Mouse (Mus musculus) kidney, postnatal 10 days (tissue): ENCODE data around the gene Lrrc26.
"Not testable (repeated sequence)": the region's sequence is repeated elsewhere in the genome, so short reads cannot be mapped to it uniquely, and the experiment has no call there.

Experiments
- DNase-seq: peaks from one replicate; pipeline ENCODE4 v3.0.0; 2021; ENCODE audit warnings: mixed read lengths

Gene Lrrc26

DNA sequence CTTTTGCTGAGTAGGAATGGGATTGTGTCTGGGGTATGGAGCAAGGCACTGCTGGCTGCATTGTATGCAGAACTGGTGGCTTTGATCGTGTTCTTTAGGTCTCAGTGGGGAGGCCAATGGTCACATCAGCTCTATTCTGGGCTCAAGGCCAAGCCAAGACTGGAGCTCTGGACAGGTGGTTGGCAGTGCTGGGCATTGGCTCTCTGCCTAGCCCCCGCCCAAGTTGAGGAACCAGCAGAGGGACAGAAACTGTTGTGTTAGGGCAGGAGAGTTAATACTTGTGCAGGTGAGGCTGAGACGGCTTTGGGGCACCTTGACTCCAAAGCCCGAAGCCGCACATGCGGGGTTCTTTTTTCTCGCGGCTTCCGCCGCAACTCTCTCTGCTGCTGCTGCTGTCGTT is at the start of gene Lrrc26:
Lrrc26 (plus strand) TSS at position 265 of the 400 bp plus-strand sequence.
- DNase-seq: peak; percentile 81

GRCm38 (mm10) chr2:25240310-25240709 is 49.4 kb upstream of the Lrrc26 start:
- DNase-seq: no peak

GRCm38 (mm10) chr2:25240723-25241437 is 48.8 kb upstream of the Lrrc26 start:
- DNase-seq: peak; percentile 86

DNA sequence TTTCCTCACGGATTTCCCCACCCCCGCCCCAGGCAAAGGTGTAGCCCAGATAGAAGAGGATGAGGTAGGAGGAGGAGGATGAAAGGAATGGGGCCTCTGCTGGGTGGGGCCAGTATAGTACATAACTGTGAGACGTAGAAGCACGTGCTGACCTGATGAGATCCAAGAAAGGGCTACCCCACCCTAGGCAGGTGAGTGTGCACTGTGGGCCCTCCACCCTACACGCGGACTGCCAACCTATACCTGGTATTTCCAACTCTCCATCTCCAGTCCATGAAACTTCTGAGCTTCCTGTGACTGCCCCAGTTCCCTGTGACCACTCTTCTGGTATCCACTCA is 48.3 kb upstream of the Lrrc26 start:
- no peak for DNase-seq

DNA sequence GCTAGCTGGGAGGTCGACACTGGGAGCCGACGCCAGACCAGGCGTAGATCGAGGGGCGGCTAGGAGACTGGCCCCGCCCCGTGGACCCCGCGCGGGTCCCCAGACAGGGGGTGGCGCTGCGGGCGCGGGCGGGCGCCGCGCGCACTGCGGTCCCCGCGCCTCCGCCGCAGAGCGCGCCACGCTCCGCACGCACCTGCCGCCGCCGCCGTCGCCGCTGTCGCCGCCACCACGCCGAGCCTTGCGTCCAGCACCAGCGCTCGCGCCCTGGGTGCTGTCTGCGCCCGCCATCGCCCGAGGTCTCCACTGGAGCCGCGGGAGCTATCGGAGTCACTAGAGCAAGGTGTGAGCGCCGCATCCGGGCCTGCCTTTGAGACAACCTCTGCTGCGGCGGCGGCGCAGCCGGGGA is 47.6 kb upstream of the Lrrc26 start, which contains the start of the genes Rnf208 and Cysrt1:
Rnf208 (plus strand) TSS at position 155 of the 406 bp plus-strand sequence.
Cysrt1 (minus strand) TSS at position 352 of the 406 bp plus-strand sequence.
- DNase-seq: peak; percentile 43

DNA sequence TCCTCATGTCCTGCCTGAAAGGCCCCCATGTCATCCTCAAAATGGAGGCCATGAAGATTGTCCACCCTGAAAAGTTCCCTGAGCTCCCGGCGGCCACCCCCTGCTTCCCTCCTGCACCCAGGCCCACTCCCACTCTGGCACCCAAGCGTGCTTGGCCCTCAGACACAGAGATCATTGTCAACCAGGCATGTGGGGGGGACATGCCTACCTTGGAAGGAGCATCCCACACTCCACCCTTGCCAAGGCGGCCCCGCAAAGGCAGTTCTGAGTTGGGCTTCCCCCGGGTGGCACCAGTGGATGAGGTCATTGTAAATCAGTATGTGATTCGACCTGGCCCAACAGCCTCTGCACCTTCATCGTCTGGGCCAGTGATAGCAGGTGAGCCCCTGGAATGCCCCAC is 46.4 kb upstream of the Lrrc26 start:
- no peak for DNase-seq

DNA sequence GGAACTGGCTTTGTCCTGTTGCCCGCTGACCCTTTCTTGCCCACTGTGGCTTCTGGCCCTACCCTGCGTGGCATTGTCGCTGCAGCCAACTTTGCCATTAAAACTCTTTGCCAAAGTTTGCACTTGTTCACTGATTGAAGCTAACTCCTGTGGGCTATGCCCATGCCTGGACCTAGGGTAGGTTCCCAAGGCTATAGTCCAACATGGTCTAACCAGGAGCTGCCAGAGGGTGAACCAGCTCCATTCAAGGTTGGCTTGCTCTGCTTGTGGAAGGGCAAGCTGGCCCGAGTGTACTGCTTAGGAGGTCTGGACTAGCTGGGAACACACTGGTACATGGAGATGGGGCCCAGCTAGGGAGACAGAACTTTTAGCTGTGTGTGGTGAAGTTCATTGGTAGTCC is 45.6 kb upstream of the Lrrc26 start:
- no peak for DNase-seq

DNA sequence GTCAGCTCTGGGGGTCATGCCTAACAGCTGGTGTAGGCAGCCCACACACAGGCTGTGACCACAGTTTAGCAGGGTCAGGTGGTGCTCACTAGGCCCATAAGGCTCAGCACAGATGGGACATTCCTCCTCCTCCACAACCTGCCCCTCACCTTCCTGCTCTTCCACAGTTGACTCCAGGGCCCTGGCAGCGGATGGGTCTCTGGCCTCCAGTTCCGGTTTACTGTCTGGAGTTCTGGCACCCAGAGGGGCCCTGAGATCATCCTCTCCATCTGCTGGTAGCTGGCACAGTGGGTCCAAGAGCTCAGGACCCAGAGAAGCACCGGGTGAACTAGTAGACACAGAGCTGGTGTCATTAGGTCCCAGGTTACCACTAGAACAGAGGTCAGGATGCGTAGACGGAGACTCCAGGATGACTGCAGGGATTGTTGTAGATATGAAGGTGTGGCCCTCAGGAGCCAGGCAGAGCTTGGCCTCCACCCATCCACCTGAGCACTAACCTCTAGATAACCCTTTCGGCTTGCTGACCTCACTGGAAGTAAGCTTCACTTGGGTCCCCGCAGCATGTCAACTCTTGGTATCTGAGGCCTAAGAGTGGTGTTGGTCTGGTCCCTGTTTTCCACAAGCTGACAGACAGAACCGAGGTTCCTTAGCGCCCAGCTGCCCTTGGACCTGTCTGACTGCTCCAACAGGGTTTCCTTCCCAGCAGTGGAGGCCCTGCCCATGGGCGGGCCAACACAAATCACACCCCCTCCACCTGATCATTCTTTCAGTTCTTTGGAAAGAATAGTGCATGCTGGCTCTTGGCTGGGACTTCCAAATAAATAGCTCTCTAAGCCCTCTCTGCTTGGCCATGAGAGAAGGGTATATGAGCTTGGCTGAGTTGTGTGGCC is 43.3 kb upstream of the Lrrc26 start, which contains the start of gene AL732309.1:
AL732309.1 (minus strand) TSS at position 681 of the 890 bp plus-strand sequence.
- DNase-seq: no peak

DNA sequence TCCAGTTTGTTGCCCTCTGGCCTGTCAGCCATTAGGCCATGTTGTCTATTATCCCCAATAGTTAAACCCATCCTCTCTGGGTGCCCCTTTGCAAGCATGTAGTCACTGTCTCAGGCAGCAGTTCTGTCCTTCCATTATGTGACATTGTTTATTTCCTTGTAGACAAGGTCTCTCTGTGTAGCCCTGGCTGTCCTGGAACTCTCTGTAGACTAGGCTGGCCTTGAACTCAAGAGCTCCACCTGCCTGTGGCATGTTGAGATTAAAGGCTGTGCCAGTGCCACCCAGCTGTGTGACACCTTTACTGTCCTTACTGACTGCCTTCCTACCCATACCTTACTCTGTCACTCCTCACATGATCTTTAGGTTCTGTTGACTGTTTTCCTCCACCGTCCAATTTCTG is 37.4 kb upstream of the Lrrc26 start:
- DNase-seq: peak; percentile 51

GRCm38 (mm10) chr2:25255284-25255779 is 34.4 kb upstream of the Lrrc26 start, which contains the start of gene Tmem203:
TSS of gene Tmem203 (plus strand) at chr2:25255439.
- DNase-seq: peak; percentile 94

DNA sequence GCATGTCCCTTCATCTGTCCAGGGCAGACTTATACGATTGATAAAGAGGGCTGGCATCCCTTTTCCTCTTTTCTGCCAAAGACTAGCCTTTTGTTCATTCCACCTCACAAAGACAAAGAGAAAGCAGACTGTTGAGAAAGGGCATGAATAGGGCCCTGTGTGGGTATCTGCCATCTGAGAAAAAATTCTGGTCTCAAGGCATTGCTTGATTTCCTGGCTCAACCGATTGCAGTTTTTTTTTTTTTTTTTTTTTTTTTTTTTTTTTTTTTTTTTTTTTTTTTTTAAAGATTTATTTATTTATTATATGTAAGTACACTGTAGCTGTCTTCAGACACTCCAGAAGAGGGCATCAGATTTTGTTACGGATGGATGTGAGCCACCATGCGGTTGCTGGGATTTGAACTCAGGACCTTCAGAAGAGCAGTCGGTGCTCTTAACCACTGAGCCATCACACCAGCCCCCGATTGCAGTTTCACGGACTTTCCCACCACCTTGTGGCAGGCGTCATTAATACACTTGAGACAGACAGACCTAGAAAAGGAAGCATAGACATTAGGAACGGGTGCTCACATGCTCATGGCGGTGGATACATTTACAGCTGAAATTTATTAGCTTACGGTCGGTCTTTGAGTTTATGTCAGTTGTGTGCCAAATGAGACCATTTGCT is 33.1 kb upstream of the Lrrc26 start:
- peak; percentile 78 for DNase-seq

GRCm38 (mm10) chr2:25257250-25257649 is 32.5 kb upstream of the Lrrc26 start:
- DNase-seq: not testable (repeated sequence)

- DNase-seq: no peak
Measured at GRCm38 (mm10) chr2:25258887-25259286, 30.8 kb upstream of the Lrrc26 start.

DNA sequence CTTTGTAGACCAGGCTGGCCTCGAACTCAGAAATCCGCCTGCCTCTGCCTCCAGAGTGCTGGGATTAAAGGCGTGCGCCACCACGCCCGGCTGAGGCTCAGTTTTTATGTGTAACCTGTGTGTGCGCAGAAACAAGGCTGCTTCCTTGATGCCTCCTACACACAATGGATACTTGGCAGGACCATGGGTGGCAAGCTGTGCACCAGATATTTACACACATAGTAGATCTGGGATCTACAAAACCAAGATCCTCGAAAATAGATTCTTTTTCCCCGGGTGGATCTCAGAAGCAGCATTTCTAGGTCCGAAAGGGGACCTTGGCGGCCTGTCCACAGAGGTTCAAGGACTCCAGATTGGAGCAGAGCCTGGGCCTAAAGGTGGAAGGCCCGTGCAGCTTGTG is 27.8 kb upstream of the Lrrc26 start:
- DNase-seq: no peak

DNA sequence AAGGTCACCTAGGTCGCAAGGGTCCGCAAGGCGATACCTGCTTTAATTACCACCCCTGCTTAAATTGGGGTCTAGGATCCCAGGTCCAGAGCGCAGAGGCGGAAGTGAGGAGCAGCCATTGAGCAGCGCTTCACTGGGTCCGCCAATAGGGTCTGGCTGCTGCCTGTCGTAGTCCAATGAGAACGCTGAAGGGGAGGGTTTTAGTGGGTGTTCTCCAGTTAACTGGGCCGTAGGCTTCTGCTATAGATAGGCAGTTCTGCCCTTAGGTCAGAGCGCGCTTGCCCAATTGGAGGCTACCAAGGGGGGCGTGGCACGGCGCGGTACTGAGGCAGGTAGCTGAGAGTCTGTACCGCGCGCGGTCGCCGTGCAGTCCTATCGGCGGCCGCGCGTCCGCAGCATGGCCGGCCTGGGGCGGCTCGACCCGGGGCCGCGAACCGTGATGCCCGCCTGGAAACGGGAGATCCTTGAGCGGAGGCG is 27.4 kb upstream of the Lrrc26 start, which contains the start of gene Tprn:
Tprn (plus strand) TSS at position 328 of the 477 bp plus-strand sequence.
- peak; percentile 97 for DNase-seq

- DNase-seq: peak; percentile 63
Measured at GRCm38 (mm10) chr2:25262795-25263622, 26.7 kb upstream of the Lrrc26 start.

DNA sequence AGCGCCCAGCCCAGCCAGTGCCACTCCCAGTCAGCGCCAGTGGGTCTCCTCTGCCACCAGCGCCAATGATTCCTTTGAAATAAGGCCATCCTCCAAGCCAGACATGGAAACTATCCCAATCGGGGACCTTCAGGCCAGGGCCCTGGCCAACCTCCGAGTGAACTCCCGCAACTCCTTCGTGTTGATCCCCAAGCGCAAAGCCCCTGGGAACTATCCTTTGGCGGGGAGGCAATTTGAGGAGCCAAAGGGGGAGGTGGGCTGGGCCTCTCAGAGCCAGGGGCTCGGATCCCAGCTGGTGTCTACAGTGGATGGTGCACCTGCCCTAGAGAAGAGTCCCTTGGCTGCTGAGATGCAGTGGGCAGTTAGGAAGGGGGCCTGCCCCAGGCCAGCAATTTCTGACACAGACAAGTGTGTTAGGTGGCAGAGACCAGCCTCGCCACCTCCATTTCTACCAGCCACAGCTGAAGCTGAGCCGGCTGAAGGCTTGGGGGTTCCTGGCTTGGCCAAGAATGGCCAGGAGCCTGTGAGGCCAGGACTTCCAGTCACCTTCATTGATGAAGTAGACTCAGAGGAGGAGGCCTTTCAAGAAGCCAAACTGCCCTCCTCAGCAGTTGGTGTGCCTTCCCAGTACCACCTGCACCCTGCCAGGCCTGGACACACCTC is 26.0 kb upstream of the Lrrc26 start:
- DNase-seq: no peak

DNA sequence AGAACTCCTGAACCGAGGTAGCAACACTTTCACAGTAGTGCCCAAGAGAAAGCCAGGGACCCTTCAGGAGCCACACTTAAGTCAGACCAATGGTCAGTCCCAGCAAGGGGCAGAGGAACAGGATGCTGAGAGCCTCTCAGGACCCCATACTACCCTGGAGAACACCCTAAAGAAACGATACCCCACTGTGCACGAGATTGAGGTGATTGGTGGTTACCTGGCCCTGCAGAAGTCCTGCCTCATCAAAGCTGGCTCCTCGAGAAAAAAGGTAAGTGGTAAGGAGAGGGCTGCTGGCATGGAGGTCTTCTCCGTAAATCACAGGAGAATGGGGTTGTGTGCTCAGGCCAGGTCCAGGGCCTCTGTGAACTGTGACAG is 25.4 kb upstream of the Lrrc26 start:
- DNase-seq: no peak

GRCm38 (mm10) chr2:25264851-25265250 is 24.9 kb upstream of the Lrrc26 start:
- peak; percentile 72 for DNase-seq

DNA sequence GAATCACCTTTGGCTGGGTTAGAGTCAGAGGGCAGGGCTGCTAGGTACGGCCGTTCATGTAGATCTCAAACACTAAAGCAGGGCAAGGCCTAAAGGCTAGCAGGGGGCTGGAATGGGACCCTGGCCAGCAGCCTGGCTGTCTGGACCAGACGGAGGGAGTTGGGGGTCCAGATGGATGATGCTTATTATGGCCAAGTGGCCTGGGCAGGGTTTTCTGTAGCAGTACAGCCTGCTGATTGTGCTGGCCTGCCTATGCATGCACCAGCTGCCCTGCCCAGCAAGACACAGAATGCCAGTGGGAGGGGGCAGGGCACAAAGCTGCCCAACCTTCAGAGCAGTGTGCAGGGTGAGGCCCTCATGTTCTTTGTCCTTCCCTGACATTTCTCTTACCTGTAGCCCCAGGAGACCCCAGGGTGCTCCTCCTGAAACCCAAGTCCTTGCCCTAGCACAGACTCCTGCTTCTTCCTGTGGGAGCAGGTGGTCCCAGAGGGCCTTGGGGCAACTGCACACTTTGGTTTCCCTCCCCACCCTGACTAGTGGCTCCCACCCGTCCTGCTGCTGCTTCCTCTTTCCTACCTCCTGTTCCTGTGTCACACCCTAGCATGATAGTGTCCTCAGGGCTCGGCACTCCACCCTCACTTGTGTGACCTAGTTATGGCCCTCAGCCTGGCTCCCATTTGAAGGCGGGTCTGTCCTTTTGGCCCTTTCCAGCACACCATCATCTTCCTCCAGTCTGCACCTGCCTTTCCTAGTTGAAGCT is 23.6 kb upstream of the Lrrc26 start:
- DNase-seq: peak; percentile 49
